Mouse (Mus musculus): ENCODE measurements around the gene Sycp3.

DNA sequence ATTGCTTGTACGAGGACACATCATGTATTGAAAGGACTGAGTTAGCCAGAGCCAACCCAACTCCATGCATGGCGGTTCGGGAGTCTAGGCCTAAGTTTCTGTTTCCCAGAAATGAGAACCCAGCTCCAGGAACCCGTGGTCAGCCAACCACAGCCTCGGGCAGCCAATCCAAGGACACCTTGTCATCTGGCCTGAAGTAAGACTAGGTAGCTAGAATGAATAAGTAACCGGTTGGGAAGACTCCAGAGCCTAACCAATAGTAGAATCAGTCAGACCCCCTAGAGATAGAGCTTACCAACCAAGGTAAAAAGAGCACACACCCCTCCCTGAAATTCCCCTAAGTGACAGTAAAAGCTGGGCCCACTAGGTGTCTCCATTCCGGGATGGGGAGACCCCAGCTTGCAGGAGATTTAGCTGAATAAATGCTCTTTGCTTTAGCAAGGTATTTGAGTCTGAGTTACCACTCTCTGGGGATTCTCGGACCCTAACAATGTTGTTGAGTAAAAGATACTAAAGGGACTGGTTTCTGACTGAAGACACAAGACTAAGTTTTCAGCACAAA is 54.3 kb downstream of the Sycp3 start:
- TF ChIP-seq CTCF (conservative IDR thresholded peaks at IDR 0.05; ENCODE audit: low read length): peak; percentile 25
- no peak for TF ChIP-seq NANOG (IDR thresholded peaks at IDR 0.05; ENCODE audit: borderline replicate concordance, low read length)
